Mouse (Mus musculus) G1E-ER4 (cell line): ENCODE measurements around the gene Vps41. TPM values are rescaled to one million over a fixed set of nuclear protein-coding genes. Genes with fewer than 3 reads are reported as not detected.

Experiments
- GATA1 ChIP-seq: IDR thresholded peaks from one replicate; pipeline ENCODE4 v1.8.0; 2012; ENCODE audit warnings: low read length, inconsistent platforms
- polyA plus RNA-seq: library from polyadenylated mRNA; stranded (reverse); fragments of >175 nt; gene quantifications from 2 replicates; pipeline ENCODE4 v1.2.3, GENCODE M21; 2012

Vps41 gene
- polyA plus RNA-seq, 1 experiment, result 1.2 TPM

DNA sequence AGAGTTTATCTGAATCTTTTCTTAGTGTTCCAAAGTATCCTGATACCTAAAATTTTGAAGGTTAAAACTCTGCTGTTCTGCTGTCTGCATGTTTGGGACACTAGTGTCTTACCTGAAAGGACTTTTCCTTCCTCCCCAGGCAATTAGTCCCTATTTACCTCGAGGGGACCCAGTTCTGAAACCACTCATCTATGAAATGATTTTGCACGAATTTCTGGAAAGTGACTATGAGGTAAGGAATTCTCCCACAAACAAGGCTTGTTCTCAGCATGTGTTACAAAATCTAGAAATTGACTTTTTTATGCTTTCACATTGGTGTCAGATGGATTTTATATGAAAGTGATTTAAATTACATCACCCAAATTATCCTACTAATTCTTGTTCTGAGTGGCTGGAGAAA, 123.9 kb downstream of the Vps41 start:
- no peak for TF ChIP-seq GATA1

DNA sequence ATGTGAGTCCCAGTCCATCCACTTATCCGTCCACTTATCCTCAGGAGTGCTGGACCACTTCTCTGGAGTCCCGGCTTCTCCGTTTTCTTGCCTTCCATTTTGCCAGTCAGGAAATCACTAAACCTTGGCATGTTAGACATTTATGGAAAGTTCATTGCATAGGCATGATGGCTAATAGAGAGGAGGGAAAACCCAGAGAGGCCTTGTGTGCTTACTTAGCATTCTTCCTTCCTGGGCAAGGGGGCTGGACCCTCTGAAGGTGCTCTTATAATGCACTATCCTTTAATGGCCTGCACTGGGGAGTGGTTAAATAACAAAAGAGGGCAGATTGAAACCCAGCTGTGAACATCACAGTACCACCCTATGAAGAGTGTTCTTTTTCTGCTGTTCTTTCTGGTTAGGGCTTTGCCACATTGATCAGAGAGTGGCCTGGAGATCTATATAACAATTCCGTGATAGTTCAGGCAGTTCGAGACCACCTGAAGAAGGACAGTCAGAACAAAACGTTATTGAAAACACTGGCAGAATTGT, 124.7 kb downstream of the Vps41 start:
- TF ChIP-seq GATA1, result no peak

DNA sequence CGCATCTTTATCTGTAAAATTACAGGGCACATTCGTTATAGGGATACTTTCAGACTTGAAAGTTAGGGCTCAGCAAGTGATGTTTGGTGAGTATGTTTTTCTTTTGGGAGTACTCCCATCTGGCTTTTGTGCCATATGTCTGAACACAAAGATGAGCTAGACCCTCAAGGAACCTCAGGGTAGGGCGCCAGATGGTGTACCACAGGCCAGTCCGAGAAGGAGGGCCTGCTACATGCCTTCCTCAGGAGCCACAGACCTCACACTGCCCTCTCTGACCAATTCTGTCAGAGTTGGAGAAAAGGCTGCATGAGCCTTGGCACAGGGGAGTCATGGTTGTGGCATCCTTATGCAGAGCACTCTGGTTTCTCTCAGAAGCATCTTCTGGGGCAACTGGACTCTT, 125.5 kb downstream of the Vps41 start:
- TF ChIP-seq GATA1, result no peak

DNA sequence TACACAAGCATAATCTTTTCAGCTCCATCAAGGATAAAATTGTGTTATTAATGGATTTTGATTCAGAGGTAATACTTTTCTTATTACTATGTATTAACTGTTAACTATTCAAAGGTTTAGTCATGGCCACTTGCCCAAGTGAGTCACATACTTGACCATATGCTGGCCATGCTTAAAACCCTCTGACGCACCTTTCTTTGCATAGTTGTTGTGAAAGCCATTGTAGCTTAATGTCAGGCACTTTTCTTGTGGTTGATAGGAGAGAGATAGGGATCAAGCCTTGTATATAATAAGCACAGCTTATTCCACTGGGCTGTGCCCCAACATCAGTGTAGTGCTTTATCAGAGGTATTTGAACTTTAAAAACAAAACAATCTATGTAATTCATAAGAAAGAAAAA, 126.5 kb downstream of the Vps41 start:
- no peak for TF ChIP-seq GATA1

DNA sequence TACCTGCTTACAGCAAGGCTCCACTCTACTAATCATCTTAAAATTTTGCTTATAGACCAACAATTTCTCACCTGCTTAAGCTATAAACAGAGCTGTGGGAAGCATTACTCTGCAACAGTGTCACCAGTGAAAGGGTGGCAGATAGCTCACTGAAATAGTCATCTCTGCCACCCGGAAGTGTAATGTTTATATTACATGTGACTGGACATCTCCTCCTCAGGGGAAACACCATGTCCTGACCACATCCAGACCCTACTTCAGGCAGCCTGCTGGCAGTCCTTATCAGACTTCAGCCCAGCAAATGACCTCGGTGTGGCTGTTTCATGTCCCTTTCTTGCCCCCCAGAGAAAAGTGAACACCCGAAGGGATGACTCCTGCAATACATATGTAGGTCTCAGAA, 130.3 kb downstream of the Vps41 start:
- TF ChIP-seq GATA1, result no peak

DNA sequence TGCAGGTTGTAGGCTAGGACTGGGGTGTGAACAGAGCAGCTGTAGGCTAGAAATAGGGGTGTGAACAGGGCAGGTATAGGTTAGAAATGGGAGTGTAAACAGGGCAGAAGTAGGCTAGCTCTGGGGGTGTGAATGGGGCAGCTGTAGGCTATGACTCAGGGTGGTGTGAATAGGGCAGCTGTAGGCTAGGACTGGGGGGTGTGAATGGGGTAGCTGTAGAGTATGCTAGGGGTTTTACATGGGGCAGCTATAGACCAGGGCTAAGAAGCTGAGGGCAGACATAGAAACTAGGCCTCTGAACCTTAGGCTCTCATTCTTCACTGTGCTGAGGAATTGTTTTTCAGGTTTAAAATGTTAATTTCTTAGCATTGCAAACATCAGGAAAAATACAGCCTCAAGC, 132.5 kb downstream of the Vps41 start:
- TF ChIP-seq GATA1, result no peak

DNA sequence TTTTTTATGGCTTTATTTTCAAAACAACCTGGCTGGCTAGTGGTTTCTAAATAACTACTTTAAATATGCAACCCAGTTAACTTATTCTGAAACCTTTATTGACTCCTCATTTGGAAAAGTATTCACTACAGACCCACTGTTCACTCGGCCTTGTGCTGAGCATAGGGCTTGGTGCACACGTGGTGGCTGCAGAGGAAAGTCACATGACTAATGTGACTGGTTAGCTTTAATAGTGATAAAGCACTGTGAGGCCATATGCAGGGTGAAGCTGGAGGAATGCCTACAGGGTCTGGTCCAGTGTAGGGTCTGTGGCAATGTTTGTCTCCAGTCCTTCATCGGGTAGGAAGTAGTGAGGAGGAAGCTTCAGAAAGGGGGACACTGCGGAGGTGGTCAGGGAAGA, 134.1 kb downstream of the Vps41 start:
- TF ChIP-seq GATA1, result no peak

DNA sequence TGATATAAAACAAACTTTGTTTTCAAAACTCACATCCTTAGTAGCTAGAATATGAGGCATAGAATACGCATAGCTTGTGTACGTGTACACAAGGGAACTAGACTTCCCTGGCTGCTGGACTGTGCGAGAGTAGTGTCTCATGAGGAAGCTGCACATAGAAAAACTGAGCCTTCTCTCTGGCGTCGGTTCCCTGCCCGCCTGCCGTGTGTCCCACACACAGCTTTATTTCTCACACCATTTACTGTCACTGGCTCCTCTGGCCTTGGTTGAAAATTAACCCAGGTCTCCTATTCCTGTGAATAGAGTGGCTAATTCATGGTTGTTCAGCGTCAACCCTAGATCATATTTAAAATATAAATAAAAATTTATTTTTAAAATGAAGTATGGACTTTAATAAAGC, 135.6 kb downstream of the Vps41 start:
- no peak for TF ChIP-seq GATA1

DNA sequence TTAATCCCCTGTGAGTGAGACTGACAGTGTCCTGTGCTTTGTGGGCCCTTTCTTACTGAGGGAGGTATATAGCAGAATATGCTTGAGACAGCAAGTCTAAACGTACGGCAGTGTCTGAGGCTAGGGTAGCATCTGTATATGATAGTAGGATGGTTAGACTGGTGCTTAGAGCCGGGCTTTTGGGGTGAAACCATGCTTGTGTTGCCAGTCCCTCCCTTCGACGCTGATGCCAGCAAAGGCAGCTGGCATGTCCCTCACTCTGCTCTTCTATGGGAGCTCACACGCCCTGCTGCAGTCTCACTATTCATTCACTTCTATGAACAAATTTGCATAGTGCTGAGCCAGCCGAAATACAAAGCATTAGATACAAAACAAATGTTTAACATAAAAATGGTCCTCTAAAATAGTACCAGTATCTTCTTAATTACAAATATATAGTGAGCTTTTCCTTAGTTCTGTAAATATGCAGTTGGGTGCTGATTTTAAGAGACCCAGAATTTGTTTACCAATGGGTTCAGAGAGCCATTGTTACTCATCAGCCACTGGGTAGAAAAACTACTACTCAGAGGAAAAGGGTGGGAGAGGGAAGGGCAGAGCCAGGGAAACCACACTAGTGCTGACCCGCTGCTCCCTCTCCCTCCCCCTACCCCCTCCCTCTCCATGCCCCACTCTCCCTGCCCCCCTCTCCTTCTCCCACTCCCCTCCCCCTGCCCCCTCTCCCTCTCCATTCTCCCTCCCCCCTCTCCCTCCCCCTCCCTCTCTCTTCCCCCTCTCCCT, 139.1 kb downstream of the Vps41 start:
- TF ChIP-seq GATA1, result no peak

DNA sequence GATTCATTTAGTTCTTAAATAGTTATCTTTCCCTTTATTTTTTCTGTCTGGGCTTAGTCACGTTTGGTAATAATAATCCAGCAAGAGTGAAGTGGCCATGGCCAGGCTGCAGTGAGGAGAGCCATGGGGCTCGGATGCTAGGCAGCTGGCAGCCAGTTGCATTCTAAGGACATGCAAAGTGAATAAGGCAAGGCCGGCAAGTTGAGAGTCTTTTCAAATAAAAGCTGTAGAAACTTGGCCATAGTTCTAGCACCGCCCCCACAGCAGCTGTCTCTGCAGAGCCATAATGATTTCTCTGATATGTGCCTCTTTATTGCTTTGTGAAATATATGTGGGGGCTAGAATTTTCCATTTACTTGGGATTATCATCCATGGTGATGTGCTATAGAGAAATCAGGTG, 141.1 kb downstream of the Vps41 start:
- no peak for TF ChIP-seq GATA1

DNA sequence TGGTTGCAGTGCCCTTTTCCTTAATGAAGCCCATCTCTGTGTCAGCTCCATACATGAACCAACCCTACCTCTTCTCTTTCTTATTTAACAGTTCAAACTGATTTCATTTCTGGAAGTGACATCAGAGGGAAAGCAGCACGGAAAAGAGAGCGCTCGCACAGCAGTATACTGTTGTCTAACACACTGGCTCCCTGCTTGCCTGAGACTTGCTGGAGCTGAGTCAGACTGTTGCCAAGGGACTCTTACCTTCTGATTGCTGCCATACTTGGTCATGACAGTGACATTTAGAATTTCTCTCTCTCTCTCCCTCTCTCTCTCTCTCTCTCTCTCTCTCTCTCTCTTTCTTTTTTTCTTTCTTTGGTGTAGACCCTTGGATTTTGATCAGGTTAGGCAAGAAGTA, 142.3 kb downstream of the Vps41 start:
- TF ChIP-seq GATA1, result no peak

DNA sequence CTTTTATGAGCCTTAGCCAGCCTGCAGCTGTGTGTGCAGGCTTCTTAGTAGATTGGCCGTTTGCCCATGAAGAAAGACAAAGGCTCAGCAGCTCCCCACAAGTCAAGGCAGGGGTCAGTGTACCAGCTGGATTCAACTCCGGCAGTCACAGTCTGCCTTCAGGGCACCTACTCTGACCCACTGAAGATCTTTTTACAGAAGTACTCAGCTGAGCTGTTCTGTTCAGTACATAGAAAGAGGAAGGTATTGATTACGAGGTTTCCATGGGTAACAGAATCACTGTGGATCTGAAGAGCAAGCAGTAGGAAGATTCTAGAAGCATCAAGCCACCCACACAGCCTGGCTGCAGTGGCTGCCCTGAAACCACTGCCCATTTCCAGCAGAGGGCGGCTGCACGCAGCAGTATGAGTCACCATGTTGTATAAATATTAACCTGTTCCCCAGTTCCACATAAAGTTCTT, 151.0 kb downstream of the Vps41 start:
- TF ChIP-seq GATA1, result no peak

DNA sequence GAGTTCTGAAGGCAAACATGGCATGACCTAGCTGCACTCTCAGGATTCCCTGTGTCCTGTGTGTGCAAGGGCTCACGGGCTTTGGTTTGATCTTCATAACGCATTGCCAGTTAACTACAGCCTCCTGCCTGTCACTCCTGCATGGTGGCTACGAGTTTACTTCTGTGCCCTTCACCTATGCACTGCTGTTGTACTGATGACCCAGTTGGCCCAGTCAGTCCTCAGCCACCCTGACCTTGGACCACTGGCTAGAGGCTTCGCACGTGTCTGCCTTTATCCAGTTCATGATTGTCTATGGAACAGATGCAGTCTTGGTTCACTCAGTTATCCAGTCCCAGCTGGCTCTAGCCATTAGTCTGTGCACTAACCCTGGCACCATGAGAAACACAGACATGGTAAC, 151.7 kb downstream of the Vps41 start:
- no peak for TF ChIP-seq GATA1

DNA sequence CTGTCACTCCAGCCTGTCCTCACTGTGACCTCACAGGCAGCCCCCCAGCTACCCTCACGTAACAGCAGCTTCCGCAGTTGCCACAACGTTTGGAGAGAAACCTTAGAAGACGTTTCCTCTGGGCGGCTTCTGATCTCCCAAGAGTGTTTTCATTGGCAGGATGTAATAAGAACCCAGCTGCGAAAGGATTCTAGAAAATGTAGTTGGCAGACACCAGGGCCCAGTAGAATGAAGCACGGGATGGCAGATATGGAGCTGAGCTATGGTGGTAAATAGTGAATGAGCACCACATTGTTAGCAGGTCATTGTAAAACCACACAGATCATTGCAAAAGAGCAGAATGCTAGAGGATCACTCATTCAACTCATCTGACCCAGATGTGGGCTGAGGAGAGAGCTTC, 158.2 kb downstream of the Vps41 start:
- TF ChIP-seq GATA1, result no peak

DNA sequence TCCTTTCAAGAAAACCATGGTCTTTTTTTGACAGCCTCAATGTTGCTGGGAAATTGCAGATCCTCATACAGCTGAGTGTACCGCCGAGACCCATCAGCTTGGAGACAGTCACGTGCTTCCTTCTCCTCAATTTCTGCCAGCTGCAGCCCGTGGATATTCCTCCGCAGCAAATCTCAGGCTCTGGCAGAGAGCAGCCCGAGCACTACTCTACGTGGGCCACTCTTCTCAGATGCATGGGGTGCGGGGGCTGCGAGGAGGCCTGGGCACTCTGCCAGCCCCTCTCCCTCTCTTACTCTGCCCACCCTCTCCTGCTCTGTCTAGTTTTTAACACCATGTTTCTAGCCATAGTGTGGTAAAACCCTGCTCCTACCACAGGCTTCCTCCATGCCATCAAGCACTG, 175.8 kb downstream of the Vps41 start:
- TF ChIP-seq GATA1, result no peak

DNA sequence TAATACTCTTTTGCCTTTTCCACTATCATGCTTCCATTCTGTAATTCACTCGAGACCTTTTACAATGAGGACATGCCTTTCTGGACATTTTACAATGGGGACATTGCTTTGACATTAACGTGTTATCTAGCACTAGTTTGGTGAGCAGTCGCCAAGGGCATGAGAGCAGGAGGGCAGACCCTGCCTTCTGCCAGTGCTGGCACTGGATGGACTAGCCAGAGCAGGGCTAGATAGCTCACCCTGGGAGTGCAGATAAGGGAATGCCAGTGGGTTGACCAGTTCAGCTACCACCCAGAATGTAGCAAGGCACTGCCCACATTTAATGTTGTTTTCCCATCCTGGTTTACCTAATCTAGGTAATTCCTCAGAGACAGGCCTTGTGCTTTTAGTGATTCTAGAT, 179.7 kb downstream of the Vps41 start:
- TF ChIP-seq GATA1, result no peak

DNA sequence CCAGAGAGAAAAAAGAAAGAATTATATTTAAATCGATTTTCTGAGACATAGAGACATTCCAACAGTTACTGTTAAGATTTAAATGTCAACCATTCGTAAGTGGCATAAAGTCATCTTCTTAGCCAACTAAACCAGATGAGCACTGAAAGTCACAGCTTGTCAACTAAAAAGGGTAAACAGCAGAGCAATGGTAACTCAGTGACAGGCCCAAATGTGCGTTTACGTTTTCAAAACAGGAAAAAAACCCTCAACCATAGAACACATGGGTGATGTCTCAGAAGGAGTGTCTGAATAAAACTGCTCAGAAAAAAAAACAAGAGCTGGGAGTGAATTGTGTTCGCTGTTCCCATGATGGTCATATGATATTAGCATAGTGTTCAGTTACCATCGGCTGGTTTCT, 186.5 kb downstream of the Vps41 start:
- no peak for TF ChIP-seq GATA1
